Mouse (Mus musculus): ENCODE results near the gene Mfsd11. TPM values are rescaled to one million over a fixed set of nuclear protein-coding genes. Genes with fewer than 3 reads are reported as not detected.

Mfsd11 gene
- polyA plus RNA-seq, 1 experiment, result 34.8 TPM

- Histone ChIP-seq H3K27ac (ENCODE audit: insufficient read depth, low read length) (peak overlapping the region; percentile 33; the same call in 1 of the 2 replicates), H3K4me1 (ENCODE audit: control insufficient read depth, insufficient read depth, low read length) (peaks cover 3% of the 10 kb centered on the region; the same call in 1 of the 2 replicates), H3K4me3 (ENCODE audit: insufficient read depth, low read length) (peak overlapping the region; percentile 30)
- TF ChIP-seq POLR2A (IDR thresholded peaks at IDR 0.05; ENCODE audit: extremely low read depth, insufficient read depth, low read length) (peak; percentile 80), CTCF (IDR thresholded peaks at IDR 0.05; ENCODE audit: extremely low read depth, insufficient read depth, low read length) (no peak)
These were observed 41.0 kb upstream of the Mfsd11 start for GRCm38 (mm10) chr11:116810983-116811901.

- Histone ChIP-seq H3K4me3 (ENCODE audit: insufficient read depth, low read length) (no peak overlapping the region), H3K27ac (ENCODE audit: insufficient read depth, low read length) (no peak overlapping the region), H3K4me1 (ENCODE audit: control insufficient read depth, insufficient read depth, low read length) (peaks cover 3% of the 10 kb centered on the region; the same call in 1 of the 2 replicates)
- TF ChIP-seq POLR2A (IDR thresholded peaks at IDR 0.05; ENCODE audit: extremely low read depth, insufficient read depth, low read length), result no peak
- no peak for TF ChIP-seq CTCF (IDR thresholded peaks at IDR 0.05; ENCODE audit: extremely low read depth, insufficient read depth, low read length)
These were observed 39.3 kb upstream of the Mfsd11 start for GRCm38 (mm10) chr11:116812793-116813529.

GRCm38 (mm10) chr11:116813610-116814009 lies 38.6 kb upstream of the Mfsd11 start:
- Histone ChIP-seq H3K4me1 (ENCODE audit: control insufficient read depth, insufficient read depth, low read length) (peaks cover 3% of the 10 kb centered on the region; the same call in 1 of the 2 replicates), H3K27ac (ENCODE audit: insufficient read depth, low read length) (no peak overlapping the region), H3K4me3 (ENCODE audit: insufficient read depth, low read length) (no peak overlapping the region)
- TF ChIP-seq CTCF (IDR thresholded peaks at IDR 0.05; ENCODE audit: extremely low read depth, insufficient read depth, low read length), result no peak
- TF ChIP-seq POLR2A (IDR thresholded peaks at IDR 0.05; ENCODE audit: extremely low read depth, insufficient read depth, low read length), result no peak

DNA sequence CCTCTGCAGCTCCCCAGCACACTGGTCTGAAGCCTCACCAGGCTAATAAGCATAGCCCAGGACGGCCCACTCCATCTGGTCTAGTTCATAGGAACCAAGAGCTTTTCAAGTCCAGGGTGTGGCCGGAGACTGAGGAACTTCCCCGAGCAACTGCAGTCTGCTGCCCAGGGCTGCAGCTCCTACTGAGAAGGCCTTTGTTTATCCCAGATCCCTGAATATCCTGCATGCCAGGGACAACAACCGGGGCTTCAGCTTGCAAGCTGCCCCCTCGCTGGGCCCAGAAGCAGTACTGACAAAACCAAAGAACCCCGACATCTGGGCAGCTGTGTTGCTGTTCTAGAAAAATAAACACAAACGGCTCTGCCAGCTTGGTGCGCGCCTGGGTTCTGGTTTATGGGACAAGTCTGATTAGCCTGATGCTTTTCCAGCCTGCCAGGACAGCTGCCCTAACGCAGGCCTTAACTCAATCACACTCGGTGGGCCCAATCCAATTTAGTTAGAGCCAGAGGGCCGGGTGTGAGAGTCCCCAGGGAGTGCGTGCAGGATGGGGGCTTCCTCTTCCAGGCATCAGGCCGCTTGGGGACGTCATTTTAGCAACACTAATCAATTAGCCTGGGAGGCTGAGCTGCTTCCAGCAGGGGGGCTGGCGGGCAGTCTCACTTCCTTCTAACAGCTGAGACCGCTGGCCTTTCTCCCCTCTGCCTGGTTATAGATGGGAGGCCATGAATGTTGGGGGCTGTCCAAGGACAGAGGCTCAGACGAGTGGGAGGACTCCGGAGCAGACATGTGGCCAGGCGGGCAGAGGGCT lies 38.0 kb upstream of the Mfsd11 start:
- peak overlapping the region; percentile 22; the same call in 1 of the 2 replicates for H3K27ac ChIP-seq (ENCODE audit: insufficient read depth, low read length)
- peaks cover 3% of the 10 kb centered on the region; the same call in 1 of the 2 replicates for H3K4me1 ChIP-seq (ENCODE audit: control insufficient read depth, insufficient read depth, low read length)
- H3K4me3 ChIP-seq (ENCODE audit: insufficient read depth, low read length), result no peak overlapping the region
- TF ChIP-seq CTCF (IDR thresholded peaks at IDR 0.05; ENCODE audit: extremely low read depth, insufficient read depth, low read length) (no peak), POLR2A (IDR thresholded peaks at IDR 0.05; ENCODE audit: extremely low read depth, insufficient read depth, low read length) (no peak)

DNA sequence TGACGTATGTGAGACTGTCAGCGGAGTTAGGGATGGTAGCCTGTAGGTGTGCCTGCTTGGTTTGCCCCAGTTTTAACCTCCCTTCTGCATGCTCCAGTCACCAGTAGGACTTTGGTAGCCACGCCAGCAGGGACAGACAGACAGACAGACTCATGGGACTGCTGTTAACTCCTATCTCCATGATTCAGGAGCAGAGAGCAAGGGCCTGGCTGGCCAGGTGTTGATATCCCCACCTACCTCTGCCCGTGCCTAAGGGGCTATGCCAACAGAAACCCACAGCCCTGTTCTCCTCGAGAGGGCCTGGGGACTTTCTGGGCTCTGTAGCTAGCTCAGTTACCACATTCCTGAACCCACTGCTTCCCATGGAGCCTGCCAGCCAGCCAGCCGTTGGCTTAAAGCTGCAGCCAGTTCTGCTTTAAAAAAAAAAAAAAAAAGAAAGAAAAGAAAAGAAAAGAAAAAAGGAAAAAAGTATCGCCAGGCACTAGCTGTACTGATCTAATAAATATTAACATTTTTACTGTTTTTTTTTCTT lies 37.3 kb upstream of the Mfsd11 start:
- H3K4me1 ChIP-seq (ENCODE audit: control insufficient read depth, insufficient read depth, low read length), result peaks cover 3% of the 10 kb centered on the region; the same call in 1 of the 2 replicates
- TF ChIP-seq POLR2A (IDR thresholded peaks at IDR 0.05; ENCODE audit: extremely low read depth, insufficient read depth, low read length), result no peak
- no peak for TF ChIP-seq CTCF (IDR thresholded peaks at IDR 0.05; ENCODE audit: extremely low read depth, insufficient read depth, low read length)
- H3K4me3 ChIP-seq (ENCODE audit: insufficient read depth, low read length), result no peak overlapping the region
- peak overlapping the region; percentile 22; the same call in 1 of the 2 replicates for H3K27ac ChIP-seq (ENCODE audit: insufficient read depth, low read length)

DNA sequence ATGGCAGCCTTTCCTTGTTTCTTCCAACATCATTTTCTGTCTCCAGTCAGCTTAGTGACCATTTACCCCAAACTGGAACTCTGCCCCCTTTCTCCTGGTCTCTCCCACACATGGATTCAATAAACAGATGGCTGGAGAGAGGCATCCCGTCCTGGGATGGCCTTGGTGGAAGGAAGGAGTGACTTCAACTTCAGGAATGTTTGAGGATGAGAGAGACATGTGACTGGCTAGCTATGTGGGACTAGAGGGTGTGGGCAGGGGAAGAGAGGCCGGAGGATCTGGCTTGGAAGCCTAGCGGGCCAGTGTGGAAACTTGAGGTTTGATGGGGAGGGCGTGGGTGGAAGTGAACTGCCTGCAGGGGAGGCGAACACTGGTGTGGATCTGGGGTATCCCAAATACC lies 35.5 kb upstream of the Mfsd11 start:
- Histone ChIP-seq H3K4me1 (ENCODE audit: control insufficient read depth, insufficient read depth, low read length) (no peaks in the 10 kb centered on the region), H3K27ac (ENCODE audit: insufficient read depth, low read length) (no peak overlapping the region), H3K4me3 (ENCODE audit: insufficient read depth, low read length) (no peak overlapping the region)
- TF ChIP-seq CTCF (IDR thresholded peaks at IDR 0.05; ENCODE audit: extremely low read depth, insufficient read depth, low read length), result no peak
- TF ChIP-seq POLR2A (IDR thresholded peaks at IDR 0.05; ENCODE audit: extremely low read depth, insufficient read depth, low read length), result no peak

DNA sequence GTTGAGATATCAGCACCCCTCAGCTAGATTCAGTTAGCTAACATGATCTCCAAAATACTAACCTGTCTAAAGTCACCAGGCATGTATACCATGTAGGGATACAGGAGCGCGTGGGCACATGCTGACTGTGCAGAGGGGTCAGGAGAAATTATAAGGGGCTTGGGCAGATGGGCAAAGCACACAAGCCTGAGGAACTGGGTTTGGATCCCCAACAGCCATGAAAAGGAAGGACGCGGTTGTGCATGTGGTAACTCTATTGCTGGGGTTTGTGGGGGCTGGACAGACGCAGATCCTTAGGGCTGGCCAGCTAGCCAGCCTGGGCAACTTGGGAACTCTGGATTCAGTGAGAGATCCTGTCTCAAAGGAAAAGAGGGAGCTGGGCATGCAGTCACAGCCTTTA lies 34.7 kb upstream of the Mfsd11 start:
- peaks cover 3% of the 10 kb centered on the region; the same call in 1 of the 2 replicates for H3K4me1 ChIP-seq (ENCODE audit: control insufficient read depth, insufficient read depth, low read length)
- no peak overlapping the region for H3K27ac ChIP-seq (ENCODE audit: insufficient read depth, low read length)
- no peak overlapping the region for H3K4me3 ChIP-seq (ENCODE audit: insufficient read depth, low read length)
- no peak for TF ChIP-seq POLR2A (IDR thresholded peaks at IDR 0.05; ENCODE audit: extremely low read depth, insufficient read depth, low read length)
- TF ChIP-seq CTCF (IDR thresholded peaks at IDR 0.05; ENCODE audit: extremely low read depth, insufficient read depth, low read length), result no peak

GRCm38 (mm10) chr11:116818722-116819121 lies 33.5 kb upstream of the Mfsd11 start:
- no peak overlapping the region for H3K27ac ChIP-seq (ENCODE audit: insufficient read depth, low read length)
- peaks cover 3% of the 10 kb centered on the region; the same call in 1 of the 2 replicates for H3K4me1 ChIP-seq (ENCODE audit: control insufficient read depth, insufficient read depth, low read length)
- TF ChIP-seq POLR2A (IDR thresholded peaks at IDR 0.05; ENCODE audit: extremely low read depth, insufficient read depth, low read length) (no peak), CTCF (IDR thresholded peaks at IDR 0.05; ENCODE audit: extremely low read depth, insufficient read depth, low read length) (no peak)
- H3K4me3 ChIP-seq (ENCODE audit: insufficient read depth, low read length), result no peak overlapping the region

Data from cortical plate, adult 2 months (tissue).